Comparison of ENCODE assay signal across 16 mouse cellular contexts in genomic region chr19:36266346-36266745, GRCm38 (mm10).
DNase-seq lines count a peak whose midpoint lies in the region; ATAC-seq and TF ChIP-seq lines count a peak whose summit lies in the region.
"Had no signal": no experiment of that assay in that cellular context is flagged by ENCODE, and none has a peak within 500 bp of the region (broad histone marks: within the 10 kb centered on the region; RNA-seq: fewer than 3 reads in every experiment).

No protein-coding gene starts in this region.

- peak; percentile 86 for DNase-seq in heart, adult 11 months
- no peak for DNase-seq in heart, postnatal 4 days
- DNase-seq in spleen, postnatal 36 days (ENCODE audit: low spot score in 2 of 2), result peak; percentile 5 to 38
- no peak for DNase-seq in spleen, adult 18-20 months
- DNase-seq in splenic B cell, adult 2 months (ENCODE audit: low read depth, low spot score), result peak; percentile 13
- no peak for DNase-seq in kidney, adult 2 months
- no peak for DNase-seq in retina, postnatal 1 day
- DNase-seq: cerebellum, postnatal 25 days; kidney, postnatal 4 days; lung, postnatal 14 days; midbrain, embryonic 14.5 days had no signal

- 47% methylated on average over 8 of the region's 8 CpGs for WGBS in kidney, adult 2 months

- H3K4me1 ChIP-seq in kidney, adult 2 months (ENCODE audit: control insufficient read depth, insufficient read depth, low read length), result no peaks in the 10 kb centered on the region
- H3K4me1 ChIP-seq: forebrain, embryonic 12.5 days; hindbrain, embryonic 12.5 days; limb, embryonic 13.5 days had no signal

- no peaks in the 10 kb centered on the region; the same call in 1 of the 2 replicates for H3K27me3 ChIP-seq in splenic B cell, adult 2 months (ENCODE audit: control insufficient read depth, insufficient read depth, low read length, poor library complexity, severe bottlenecking)
- no peaks in the 10 kb centered on the region for H3K27me3 ChIP-seq in kidney, adult 2 months (replicated peaks; ENCODE audit: control insufficient read depth, insufficient read depth, low read length)
- H3K27me3 ChIP-seq: forebrain, embryonic 12.5 days; hindbrain, embryonic 12.5 days; limb, embryonic 13.5 days had no signal

- no peak for TF ChIP-seq POLR2A in kidney, adult 2 months (IDR thresholded peaks at IDR 0.05; ENCODE audit: low read depth, low read length)

- H3K4me3 ChIP-seq in kidney, adult 2 months (ENCODE audit: insufficient read depth, low read depth, low read length), result no peak overlapping the region
- H3K4me3 ChIP-seq: forebrain, embryonic 12.5 days; hindbrain, embryonic 12.5 days; limb, embryonic 13.5 days had no signal

- H3K36me3 ChIP-seq in splenic B cell, adult 2 months (ENCODE audit: control insufficient read depth, insufficient read depth, low read length, poor library complexity, severe bottlenecking), result no peaks in the 10 kb centered on the region
- H3K36me3 ChIP-seq in kidney, adult 2 months (ENCODE audit: control insufficient read depth, insufficient read depth, low read length), result no peaks in the 10 kb centered on the region
- H3K36me3 ChIP-seq: forebrain, embryonic 12.5 days; hindbrain, embryonic 12.5 days; limb, embryonic 13.5 days had no signal

- no peak for TF ChIP-seq CTCF in kidney, adult 2 months (conservative IDR thresholded peaks at IDR 0.05; ENCODE audit: insufficient read depth, insufficient read length, low read depth, low read length)

- no peak for ATAC-seq in frontal cortex, adult (ENCODE audit: low TSS enrichment)
- ATAC-seq: intestine, postnatal 0 days had no signal

- no peak overlapping the region for H3K27ac ChIP-seq in kidney, adult 2 months (ENCODE audit: insufficient read depth, low read depth, low read length)
- H3K27ac ChIP-seq: forebrain, embryonic 12.5 days; hindbrain, embryonic 12.5 days; limb, embryonic 13.5 days had no signal

Comparison
In these comparisons a context has a peak if more than half of its experiments do, and no peak if none do; other contexts are left out.
1. DNase-seq: peak in heart, adult 11 months (single experiment), spleen, postnatal 36 days (2 of 2) and splenic B cell, adult 2 months (single experiment); none in heart, postnatal 4 days (single experiment), spleen, adult 18-20 months (0 of 2), kidney, adult 2 months (single experiment) and retina, postnatal 1 day (single experiment).